Mouse (Mus musculus) activated CD4-positive, CD25-positive, alpha-beta regulatory T cell, adult 4 months (primary cell): Measurements from ENCODE around the gene Cd81. TPM values are rescaled to one million over a fixed set of nuclear protein-coding genes. Genes with fewer than 3 reads are reported as not detected.

Experiments
- ATAC-seq: one replicate; pipeline ENCODE4 v1.8.0; 2017
- polyA plus RNA-seq, 2 experiments: library from polyadenylated mRNA; unstranded; fragments of 100-300 nt; shearing (Covaris generic); gene quantifications; one replicate each; pipeline ENCODE4 v1.2.1; 2017

The Cd81 gene
- polyA plus RNA-seq, 2 experiments from 2014 or later = 155 to 235 TPM

- no peak for ATAC-seq
These were observed 2.4 kb upstream of the Cd81 start for GRCm38 (mm10) chr7:143049841-143050816.

GRCm38 (mm10) chr7:143051316-143051715 is 1.2 kb upstream of the Cd81 start:
- ATAC-seq = no peak

GRCm38 (mm10) chr7:143053008-143053899 is 715 bp downstream of the Cd81 start:
- ATAC-seq = peak; percentile 15

GRCm38 (mm10) chr7:143053961-143054611 is 1.5 kb downstream of the Cd81 start:
- no peak for ATAC-seq

- no peak for ATAC-seq
These were observed 2.0 kb downstream of the Cd81 start for GRCm38 (mm10) chr7:143054612-143054965.

- no peak for ATAC-seq
These were observed 2.5 kb downstream of the Cd81 start for GRCm38 (mm10) chr7:143055001-143055400.

- no peak for ATAC-seq
These were observed 3.1 kb downstream of the Cd81 start for GRCm38 (mm10) chr7:143055499-143056186.

- no peak for ATAC-seq
These were observed 4.5 kb downstream of the Cd81 start for GRCm38 (mm10) chr7:143057023-143057422.

- no peak for ATAC-seq
These were observed 5.2 kb downstream of the Cd81 start for GRCm38 (mm10) chr7:143057667-143058220.

- peak; percentile 37 for ATAC-seq
These were observed 5.7 kb downstream of the Cd81 start for GRCm38 (mm10) chr7:143058221-143058697.

- no peak for ATAC-seq
These were observed 6.8 kb downstream of the Cd81 start for GRCm38 (mm10) chr7:143059202-143059870.

GRCm38 (mm10) chr7:143062704-143063103 is 10.2 kb downstream of the Cd81 start:
- ATAC-seq = no peak

- no peak for ATAC-seq
These were observed 11.7 kb downstream of the Cd81 start for GRCm38 (mm10) chr7:143064226-143064625.

- ATAC-seq = no peak
These were observed 13.2 kb downstream of the Cd81 start for GRCm38 (mm10) chr7:143065692-143066091.

GRCm38 (mm10) chr7:143067469-143067868 is 14.9 kb downstream of the Cd81 start:
- ATAC-seq = no peak

GRCm38 (mm10) chr7:143067897-143068296 is 15.4 kb downstream of the Cd81 start:
- ATAC-seq = no peak

GRCm38 (mm10) chr7:143068316-143068881 is 15.9 kb downstream of the Cd81 start:
- no peak for ATAC-seq

- peak; percentile 95 for ATAC-seq
These were observed 16.5 kb downstream of the Cd81 start, which contains the start of gene Tssc4 for GRCm38 (mm10) chr7:143068882-143069591. Gene Tssc4 (plus strand): TSS chr7:143069249.

GRCm38 (mm10) chr7:143069751-143070400 is 17.3 kb downstream of the Cd81 start:
- peak; percentile 7 for ATAC-seq
